Mouse (Mus musculus) retina, postnatal 1 day (tissue): ENCODE results near the gene Ccl2.

ENCODE experiments used
- DNase-seq: peaks from one replicate; pipeline ENCODE4 v3.0.0-alpha.2; 2012

Ccl2 gene

GRCm38 (mm10) chr11:82038535-82038934, 3.2 kb downstream of the Ccl2 start, which contains the start of gene Gm17268:
Gene Gm17268 (minus strand): TSS chr11:82038562.
- no peak for DNase-seq

- no peak for DNase-seq
Measured at GRCm38 (mm10) chr11:82039132-82039660, 3.8 kb downstream of the Ccl2 start.

- DNase-seq: no peak
Measured at GRCm38 (mm10) chr11:82041671-82042080, 6.3 kb downstream of the Ccl2 start.

- no peak for DNase-seq
Measured at GRCm38 (mm10) chr11:82045471-82045870, 10.1 kb downstream of the Ccl2 start, which contains the start of gene Ccl7. Gene Ccl7 (plus strand): TSS chr11:82045712.

- DNase-seq: peak; percentile 66
Measured at GRCm38 (mm10) chr11:82047746-82048415, 12.5 kb downstream of the Ccl2 start.

GRCm38 (mm10) chr11:82053849-82054248, 18.5 kb downstream of the Ccl2 start:
- DNase-seq: no peak

GRCm38 (mm10) chr11:82057646-82058045, 22.3 kb downstream of the Ccl2 start, which contains the start of gene Ccl11:
Gene Ccl11 (plus strand): TSS chr11:82057823.
- DNase-seq: no peak

- DNase-seq: no peak
Measured at GRCm38 (mm10) chr11:82062226-82062625, 26.9 kb downstream of the Ccl2 start.

GRCm38 (mm10) chr11:82063454-82063853, 28.1 kb downstream of the Ccl2 start:
- DNase-seq: no peak

- DNase-seq: no peak
Measured at GRCm38 (mm10) chr11:82066953-82067571, 31.7 kb downstream of the Ccl2 start.

- DNase-seq: no peak
Measured at GRCm38 (mm10) chr11:82071076-82071475, 35.7 kb downstream of the Ccl2 start.

GRCm38 (mm10) chr11:82072374-82072773, 37.0 kb downstream of the Ccl2 start:
- no peak for DNase-seq

- DNase-seq: no peak
Measured at GRCm38 (mm10) chr11:82072984-82073383, 37.6 kb downstream of the Ccl2 start.

- DNase-seq: no peak
Measured at GRCm38 (mm10) chr11:82073686-82074085, 38.3 kb downstream of the Ccl2 start.

- no peak for DNase-seq
Measured at GRCm38 (mm10) chr11:82077031-82077430, 41.7 kb downstream of the Ccl2 start.

- DNase-seq: no peak
Measured at GRCm38 (mm10) chr11:82078136-82078730, 42.9 kb downstream of the Ccl2 start.

- DNase-seq: no peak
Measured at GRCm38 (mm10) chr11:82080865-82081264, 45.5 kb downstream of the Ccl2 start.

- no peak for DNase-seq
Measured at GRCm38 (mm10) chr11:82084360-82084759, 49.0 kb downstream of the Ccl2 start.
